Mouse (Mus musculus) lung, postnatal 25 days (tissue): Measurements from ENCODE around the gene Syngr1.

ENCODE experiments used
- DNase-seq: peaks from one replicate; pipeline ENCODE4 v3.0.0; 2022; ENCODE audit warnings: low spot score

Syngr1 gene

DNA sequence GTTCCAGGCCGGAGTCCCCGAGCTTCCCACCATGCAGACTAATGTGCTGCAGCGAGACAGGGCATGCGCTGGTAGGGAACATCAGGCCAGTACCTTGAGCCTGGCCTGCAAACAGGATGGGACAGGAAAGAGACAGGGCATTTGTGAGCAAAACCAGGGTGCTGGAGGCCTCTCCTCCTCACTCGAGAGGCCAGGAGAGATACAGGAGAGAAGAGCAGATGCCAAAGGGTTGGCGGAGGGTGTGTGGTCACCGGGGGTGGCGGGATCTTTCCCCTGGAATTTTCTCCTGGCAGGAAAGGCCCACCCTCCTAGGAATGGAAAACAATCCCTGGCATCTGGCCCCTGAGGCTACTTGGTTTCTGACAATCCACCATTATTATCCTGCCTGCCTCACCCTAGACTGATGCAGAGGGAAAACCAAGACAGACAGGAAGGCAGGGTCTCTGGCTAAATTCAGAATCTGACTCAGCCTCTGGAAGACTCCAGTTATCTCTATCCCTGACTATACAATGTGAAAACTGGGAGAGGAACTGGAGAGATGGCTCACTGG is 21.0 kb upstream of the Syngr1 start:
- DNase-seq, result no peak

- no peak for DNase-seq
These were observed 19.1 kb upstream of the Syngr1 start for GRCm38 (mm10) chr15:80071951-80072437.

DNA sequence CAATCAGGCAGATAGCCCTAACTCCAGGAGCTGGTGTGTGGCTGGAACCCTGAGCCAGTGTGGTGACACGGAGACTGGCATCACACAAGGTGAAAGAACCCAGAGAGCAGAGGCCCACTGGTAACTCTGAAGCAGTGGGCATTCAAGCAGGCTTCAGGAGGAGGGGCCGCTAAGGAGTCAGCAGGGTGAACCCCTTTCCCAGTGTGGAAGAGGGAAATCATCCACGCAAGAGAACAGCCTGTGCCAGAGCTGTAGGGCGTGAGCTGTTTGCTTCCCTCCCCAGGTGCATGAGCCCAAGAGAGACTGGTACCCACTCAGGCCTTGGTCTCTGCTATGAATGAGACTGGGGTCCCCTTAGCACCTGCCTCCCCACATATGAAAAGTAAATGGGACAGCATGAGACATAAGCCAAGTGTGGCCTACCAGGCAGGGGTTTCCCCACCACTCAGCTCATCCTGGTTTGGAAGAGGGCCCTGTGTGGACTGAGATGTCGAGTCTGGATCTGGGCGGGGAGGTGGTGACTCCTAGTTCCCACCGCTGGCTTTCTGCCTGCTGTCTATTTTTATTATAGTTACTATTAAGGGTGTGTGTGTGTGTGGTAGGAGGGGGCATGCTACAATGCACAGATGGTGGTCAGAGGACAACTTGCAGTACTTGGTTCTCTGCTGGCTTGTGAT is 18.4 kb upstream of the Syngr1 start:
- no peak for DNase-seq

GRCm38 (mm10) chr15:80073256-80073621 is 17.9 kb upstream of the Syngr1 start:
- no peak for DNase-seq

DNA sequence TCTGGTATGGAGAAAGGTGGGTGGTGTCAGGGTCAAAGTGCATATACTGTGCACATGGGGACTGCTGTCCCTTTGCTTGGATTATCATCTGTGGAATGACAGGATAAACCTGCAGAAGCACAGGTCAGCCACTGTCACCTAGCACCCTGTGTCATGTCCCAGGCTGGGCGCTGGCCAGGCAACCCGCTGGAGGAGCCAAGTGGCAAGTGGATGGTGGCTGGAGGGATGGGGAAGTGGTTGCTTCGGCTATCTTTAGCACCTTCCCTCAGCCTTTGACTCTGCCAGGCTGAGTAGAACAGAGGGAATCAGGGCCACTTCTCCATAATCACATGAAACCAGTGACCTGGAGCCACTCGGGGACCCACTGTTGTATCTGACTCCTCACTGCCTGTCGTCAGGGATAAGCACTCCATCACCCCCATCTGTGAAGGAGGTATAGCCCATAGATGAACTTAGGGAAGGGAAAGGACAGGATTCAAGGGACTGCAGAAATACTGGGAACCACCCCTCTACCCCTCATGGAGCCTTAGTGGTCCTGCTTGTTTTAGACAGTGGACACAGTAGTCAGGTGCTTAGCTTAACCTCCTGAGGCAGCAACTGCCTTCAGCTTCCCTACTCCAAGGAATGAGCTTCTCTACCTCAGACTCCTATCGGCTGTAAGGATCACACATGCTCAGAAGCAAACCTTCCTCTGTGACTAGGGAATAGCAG is 16.3 kb upstream of the Syngr1 start:
- DNase-seq, result peak; percentile 31

GRCm38 (mm10) chr15:80075374-80075694 is 15.8 kb upstream of the Syngr1 start:
- DNase-seq, result no peak

GRCm38 (mm10) chr15:80075733-80076337 is 15.3 kb upstream of the Syngr1 start:
- no peak for DNase-seq

- DNase-seq, result peak; percentile 67
These were observed 14.6 kb upstream of the Syngr1 start for GRCm38 (mm10) chr15:80076338-80077136.

DNA sequence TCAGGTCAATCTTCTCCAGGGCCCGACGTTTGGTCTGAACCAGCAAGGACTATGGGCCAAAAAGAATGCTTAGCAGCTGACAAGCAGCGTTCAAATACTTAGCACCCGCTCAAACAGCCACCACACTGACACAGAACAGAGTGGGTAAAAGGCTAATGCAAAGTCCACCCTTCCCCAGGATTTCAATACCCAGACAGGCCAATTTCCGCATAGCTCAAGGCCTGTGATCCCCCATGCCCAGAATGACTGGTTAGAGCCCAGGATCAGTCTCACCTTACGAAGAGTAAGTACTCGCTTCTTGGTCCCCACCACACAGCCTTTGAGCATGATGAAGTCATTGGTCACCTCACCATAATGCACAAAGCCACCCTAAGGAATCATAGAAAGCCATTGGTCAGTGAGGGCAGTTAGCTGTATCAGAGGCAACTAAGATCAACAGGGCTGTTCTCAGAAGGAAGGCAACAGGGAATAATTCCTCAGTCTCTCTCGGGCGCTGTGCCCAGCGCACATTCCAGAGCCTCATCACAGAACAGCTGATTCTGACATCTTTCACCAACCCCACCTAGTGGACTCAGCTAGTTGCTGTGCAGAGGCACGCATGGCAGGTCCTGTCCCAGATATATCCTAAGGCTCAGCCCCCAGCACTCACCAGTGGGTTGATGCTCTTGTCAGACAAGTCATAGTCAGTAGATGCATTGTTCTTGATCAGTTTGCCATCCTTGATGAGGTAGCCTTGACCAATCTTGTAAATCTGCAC is 12.9 kb upstream of the Syngr1 start:
- DNase-seq, result no peak

DNA sequence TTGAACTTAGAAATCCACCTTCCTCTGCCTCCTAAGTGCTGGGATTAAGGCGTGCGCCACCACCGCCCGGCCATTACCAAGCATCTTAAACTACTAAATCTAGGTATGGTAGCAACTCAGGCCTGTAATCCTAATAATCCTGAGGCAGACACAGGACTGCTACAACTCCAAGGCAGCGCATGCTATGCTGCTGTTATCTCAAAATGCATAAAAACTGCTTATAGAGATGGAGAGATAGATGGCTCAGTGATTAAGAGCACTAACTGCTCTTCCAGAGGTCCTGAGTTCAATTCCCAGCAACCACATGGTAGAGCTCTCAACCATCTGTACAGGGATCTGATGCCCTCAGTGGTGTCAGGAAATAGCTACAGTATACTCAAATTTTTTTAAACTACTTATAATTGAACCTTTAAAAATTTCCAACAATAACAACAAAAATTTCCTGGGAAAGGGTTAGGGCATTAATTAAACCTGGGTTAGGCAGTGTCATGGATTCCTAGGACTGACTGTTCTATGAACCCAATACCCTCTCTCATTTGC is 11.9 kb upstream of the Syngr1 start:
- DNase-seq, result no peak

DNA sequence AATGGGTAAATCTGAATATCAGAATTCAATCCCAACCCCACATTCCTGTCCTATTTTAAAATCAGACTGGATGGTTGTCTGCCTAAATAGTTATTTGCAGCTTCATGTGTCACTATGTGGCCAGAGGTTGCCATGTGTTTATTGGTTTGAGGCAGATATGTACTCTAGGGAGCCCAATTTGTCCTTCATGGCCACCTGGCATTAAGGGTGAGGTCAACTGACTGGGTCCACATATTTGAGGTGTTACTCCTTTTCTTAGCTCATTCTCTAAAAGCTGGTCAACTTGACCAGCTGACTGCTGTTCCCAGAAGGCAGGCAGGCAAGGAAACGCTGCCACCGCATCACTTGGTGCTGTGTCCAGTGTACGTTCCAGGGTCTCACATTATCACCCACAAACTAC is 11.2 kb upstream of the Syngr1 start:
- DNase-seq, result no peak

GRCm38 (mm10) chr15:80080711-80081615 is 10.2 kb upstream of the Syngr1 start:
- DNase-seq, result peak; percentile 37

DNA sequence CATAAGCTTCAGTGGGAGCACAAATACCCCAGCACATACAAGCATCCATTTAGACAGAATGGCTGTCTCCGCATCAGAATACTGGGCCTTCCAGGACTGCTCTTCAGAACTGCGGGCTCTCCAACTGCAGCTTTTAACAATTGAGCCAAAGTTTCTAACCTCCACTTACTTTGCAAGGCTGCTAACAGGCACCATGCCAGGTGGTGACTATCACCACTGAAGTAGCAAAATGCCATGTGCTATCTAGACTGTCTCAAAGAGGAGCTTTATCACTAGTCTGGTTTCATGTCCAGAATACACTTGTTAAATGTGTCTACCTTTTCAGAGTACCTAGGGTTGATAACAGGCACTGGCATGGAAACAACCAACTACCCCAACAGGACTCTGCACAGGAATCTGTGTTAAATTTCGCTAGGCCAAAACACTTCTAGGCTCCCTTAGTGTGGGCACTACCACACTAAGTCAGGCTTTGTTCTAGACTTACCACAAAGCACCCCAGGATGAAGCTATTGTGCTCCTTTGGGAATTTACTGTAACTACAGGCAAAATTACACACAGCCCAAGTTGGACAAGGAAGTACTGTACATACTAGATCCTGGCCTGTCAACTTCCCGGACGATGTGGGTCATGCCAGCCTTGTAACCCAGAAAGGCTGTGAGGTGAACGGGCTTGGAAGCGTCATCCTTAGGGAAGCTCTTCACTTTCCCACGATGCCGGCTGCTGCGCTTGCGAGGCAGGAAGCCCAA is 9.2 kb upstream of the Syngr1 start:
- no peak for DNase-seq

DNA sequence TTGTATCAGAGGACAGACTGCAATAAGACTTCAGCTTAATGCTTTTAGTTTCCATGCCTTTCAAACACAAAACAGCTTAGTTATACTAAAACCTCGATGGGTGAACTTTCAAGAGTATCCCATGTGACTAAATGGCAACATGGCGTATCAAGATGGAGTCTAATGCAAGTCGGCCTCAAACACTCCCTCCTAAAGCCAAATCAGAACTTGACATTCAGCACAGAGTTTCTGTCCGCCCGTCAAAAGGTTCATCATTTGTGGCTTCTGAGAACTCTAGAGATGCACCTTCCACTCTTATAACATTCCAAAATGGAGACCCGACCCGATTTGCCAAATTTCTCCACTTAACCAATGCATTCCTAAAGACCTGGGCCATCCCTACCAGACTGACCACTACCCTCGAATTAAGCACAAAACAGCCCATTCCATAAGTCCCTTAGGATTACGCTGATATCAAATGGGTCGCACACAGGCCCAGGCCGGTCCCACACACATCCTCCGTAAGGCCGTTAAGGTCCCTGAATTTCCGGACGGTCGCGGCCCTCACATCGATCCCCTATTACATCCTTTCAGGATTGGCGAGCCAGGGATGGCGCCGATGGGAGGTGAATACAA is 8.4 kb upstream of the Syngr1 start:
- no peak for DNase-seq

DNA sequence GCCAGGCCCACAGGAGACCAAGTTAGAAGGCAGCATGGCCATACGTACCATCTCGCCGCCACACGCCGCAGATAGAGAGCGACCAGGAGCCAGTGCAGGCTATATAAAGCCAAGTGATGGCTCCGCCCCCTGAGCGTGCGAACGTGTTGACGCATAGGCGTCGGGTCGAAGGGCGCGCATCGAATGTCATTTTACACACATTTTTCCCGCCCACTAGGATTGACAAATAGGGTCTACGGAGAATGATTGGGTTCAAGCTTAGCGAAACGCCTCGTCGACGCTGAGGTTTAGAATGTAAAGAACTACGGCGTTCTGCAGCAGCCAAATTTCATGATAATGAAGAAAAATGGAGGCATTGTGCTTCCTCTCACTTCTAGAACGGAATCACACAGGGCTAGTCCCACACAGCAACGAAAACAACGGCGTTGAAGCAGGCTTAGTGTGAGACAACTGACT is 7.8 kb upstream of the Syngr1 start:
- peak; percentile 99 for DNase-seq

- no peak for DNase-seq
These were observed 7.4 kb upstream of the Syngr1 start for GRCm38 (mm10) chr15:80083740-80084139.

- peak; percentile 53 for DNase-seq
These were observed 3.6 kb upstream of the Syngr1 start for GRCm38 (mm10) chr15:80087406-80088012.

GRCm38 (mm10) chr15:80088637-80089036 is 2.5 kb upstream of the Syngr1 start:
- peak; percentile 93 for DNase-seq
